Mouse (Mus musculus) C2C12 (cell line): ENCODE data around the gene BC107364. TPM values are rescaled to one million over a fixed set of nuclear protein-coding genes. Genes with fewer than 3 reads are reported as not detected.
"Not testable (repeated sequence)": the region's sequence is repeated elsewhere in the genome, so short reads cannot be mapped to it uniquely, and the experiment has no call there.

ENCODE experiments used
- H3K27me3 ChIP-seq: one replicate; pipeline ENCODE4 v1.6.1; 2011; ENCODE audit not compliant: control insufficient read depth, insufficient read depth, insufficient read length
- H3K36me3 ChIP-seq: one replicate; pipeline ENCODE4 v1.6.1; 2011; ENCODE audit not compliant: control insufficient read depth, insufficient read depth
- H3K4me3 ChIP-seq: one replicate; pipeline ENCODE4 v1.5.1; 2011; ENCODE audit warnings: mild to moderate bottlenecking, control low read depth; ENCODE audit not compliant: poor library complexity, insufficient read depth, severe bottlenecking
- H3K79me2 ChIP-seq: one replicate; pipeline ENCODE4 v1.6.1; 2011; ENCODE audit not compliant: control insufficient read depth, insufficient read depth
- H3K79me3 ChIP-seq: one replicate; pipeline ENCODE4 v1.6.1; 2011; ENCODE audit warnings: low read depth, control low read depth
- H3ac ChIP-seq: one replicate; pipeline ENCODE3; 2011; ENCODE audit warnings: low read depth; ENCODE audit not compliant: control insufficient read depth, insufficient read length
- CEBPB ChIP-seq: IDR thresholded peaks from one replicate; pipeline ENCODE4 v1.6.1; 2011; ENCODE audit warnings: low read depth, mild to moderate bottlenecking, control low read depth, moderate library complexity
- CTCF ChIP-seq: IDR thresholded peaks from one replicate; pipeline ENCODE4 v1.5.1; 2011; ENCODE audit not compliant: control insufficient read depth, insufficient read depth, insufficient read length
- FOSL1 ChIP-seq: IDR thresholded peaks from one replicate; pipeline ENCODE4 v1.8.0; 2011; ENCODE audit warnings: mild to moderate bottlenecking, low read length; ENCODE audit not compliant: poor library complexity, insufficient read depth, severe bottlenecking
- MAX ChIP-seq: IDR thresholded peaks from one replicate; pipeline ENCODE4 v1.6.1; 2011; ENCODE audit warnings: mild to moderate bottlenecking, control low read depth
- MYOD1 ChIP-seq: IDR thresholded peaks from one replicate; pipeline ENCODE4 v1.6.1; 2011; ENCODE audit warnings: low read depth; ENCODE audit not compliant: control insufficient read depth, insufficient read length
- MYOG ChIP-seq: IDR thresholded peaks from one replicate; pipeline ENCODE4 v1.6.1; 2011; ENCODE audit not compliant: control insufficient read depth, insufficient read length; ENCODE audit errors: extremely low read depth
- USF1 ChIP-seq: IDR thresholded peaks from one replicate; pipeline ENCODE4 v1.6.1; 2011; ENCODE audit warnings: low read depth, mild to moderate bottlenecking, control low read depth, moderate library complexity
- polyA plus RNA-seq: library from polyadenylated mRNA; unstranded; fragments of >200 nt; fragmentation: generic; extraction: Trizol; gene quantifications from one replicate; pipeline ENCODE4 v1.2.1, GENCODE M21; 2012; ENCODE audit warnings: missing spikeins

Gene BC107364
- polyA plus RNA-seq, 1 experiment = not detected

GRCm38 (mm10) chr3:96420796-96421195, 31.3 kb downstream of the BC107364 start:
- no peaks in the 10 kb centered on the region for H3K36me3 ChIP-seq
- H3ac ChIP-seq = no peak overlapping the region
- no peaks in the 10 kb centered on the region for H3K79me3 ChIP-seq
- no peaks in the 10 kb centered on the region for H3K79me2 ChIP-seq
- H3K27me3 ChIP-seq = no peaks in the 10 kb centered on the region
- no peak for TF ChIP-seq USF1
- TF ChIP-seq FOSL1 = no peak
- TF ChIP-seq MYOG = no peak
- no peak for TF ChIP-seq CTCF
- no peak for TF ChIP-seq CEBPB
- no peak for TF ChIP-seq MAX
- TF ChIP-seq MYOD1 = no peak
- no peak overlapping the region for H3K4me3 ChIP-seq

DNA sequence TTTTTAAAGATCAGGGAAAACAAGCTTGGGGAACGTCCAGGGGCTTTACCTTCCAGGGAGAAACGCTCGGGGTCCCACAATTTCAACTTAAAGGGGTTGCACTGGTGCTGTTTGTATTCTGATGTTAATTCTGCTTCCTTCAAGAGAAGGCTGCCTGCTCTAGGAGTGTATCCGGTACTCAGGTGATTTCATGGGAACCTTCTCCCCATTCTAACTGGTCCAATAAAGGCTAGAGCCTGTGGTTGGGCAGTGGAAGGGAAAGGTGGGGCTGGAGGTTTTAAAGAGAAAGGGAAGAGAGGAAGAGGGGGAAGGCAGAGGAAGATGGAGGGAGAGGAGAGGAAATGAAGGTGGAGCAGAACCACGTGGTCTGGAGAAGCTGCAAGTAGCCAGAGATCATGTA, 33.2 kb downstream of the BC107364 start:
- not testable (repeated sequence) for H3K79me2 ChIP-seq, H3K27me3 ChIP-seq, H3K4me3 ChIP-seq, H3K79me3 ChIP-seq, H3K36me3 ChIP-seq, H3ac ChIP-seq

DNA sequence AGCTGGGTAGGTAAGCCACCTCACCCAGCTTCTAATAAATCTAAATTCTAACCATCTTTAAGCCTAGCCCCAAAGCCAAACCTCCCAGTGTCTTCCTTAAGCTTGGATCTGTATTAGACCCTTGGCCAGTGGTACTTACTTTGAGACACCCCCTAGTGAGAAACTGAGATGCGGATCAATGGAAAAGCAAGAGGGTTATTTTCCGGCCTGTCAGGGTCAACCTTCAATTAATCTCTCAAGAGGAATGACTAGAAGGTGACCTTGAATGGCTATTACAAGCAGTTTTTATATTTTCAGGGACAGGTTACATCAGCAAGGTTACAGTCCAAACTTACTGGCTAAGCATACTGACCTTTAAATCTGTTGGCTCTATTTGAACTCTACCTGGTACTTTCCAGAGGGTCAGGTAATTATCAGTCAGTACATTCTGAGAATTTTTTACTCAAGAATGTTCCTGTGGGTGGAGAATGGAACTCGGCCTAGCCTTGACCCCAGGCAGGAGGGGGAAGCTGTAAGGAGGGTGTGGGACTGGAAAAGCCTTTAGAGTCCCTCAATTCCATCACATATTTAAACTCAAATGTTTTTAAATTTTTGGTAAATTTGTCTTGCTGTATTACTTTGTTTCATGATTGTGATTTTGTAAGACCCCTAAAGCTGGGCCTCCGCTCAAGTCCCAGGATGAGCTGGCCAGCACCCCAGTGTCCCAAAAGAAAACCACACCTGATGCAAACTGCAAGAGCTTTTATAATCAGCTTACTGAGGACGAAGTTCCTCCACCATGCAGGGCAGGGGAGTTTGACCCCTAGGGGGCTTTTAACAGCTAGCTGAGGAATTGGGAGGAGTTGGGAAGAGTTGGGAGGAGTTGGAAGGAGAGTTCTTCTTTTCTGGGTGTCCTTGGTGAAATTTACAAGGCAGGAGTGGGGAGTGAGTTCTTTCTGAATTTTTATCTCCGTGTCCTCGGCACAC, 34.0 kb downstream of the BC107364 start:
- no peak overlapping the region for H3K4me3 ChIP-seq
- H3K79me3 ChIP-seq = no peaks in the 10 kb centered on the region
- H3ac ChIP-seq = no peak overlapping the region
- TF ChIP-seq CEBPB (no peak), MYOD1 (no peak), FOSL1 (no peak), MYOG (no peak), USF1 (no peak), MAX (no peak), CTCF (no peak)
- no peaks in the 10 kb centered on the region for H3K79me2 ChIP-seq
- no peaks in the 10 kb centered on the region for H3K27me3 ChIP-seq
- H3K36me3 ChIP-seq = no peaks in the 10 kb centered on the region

DNA sequence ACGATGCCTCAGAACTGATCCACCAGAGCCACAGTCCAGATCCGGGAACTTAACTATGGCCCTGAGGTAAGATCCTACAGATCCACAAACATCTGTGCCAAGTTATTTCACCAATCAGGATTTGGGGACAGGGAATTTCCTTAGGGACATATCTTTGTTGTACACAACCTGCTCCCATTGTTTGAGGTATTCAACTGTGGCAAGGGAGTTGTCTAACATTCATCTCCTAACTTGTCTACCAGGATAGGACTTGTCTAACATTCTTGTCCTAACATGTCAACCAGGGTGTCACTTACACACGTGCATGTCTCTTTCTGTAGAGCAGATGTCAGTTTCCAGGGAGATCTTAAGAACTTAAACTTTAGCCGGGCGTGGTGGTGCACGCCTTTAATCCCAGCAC, 35.5 kb downstream of the BC107364 start:
- no peaks in the 10 kb centered on the region for H3K27me3 ChIP-seq
- TF ChIP-seq FOSL1 (no peak), CEBPB (no peak), USF1 (no peak), CTCF (no peak), MYOG (no peak), MYOD1 (no peak), MAX (no peak)
- H3ac ChIP-seq = no peak overlapping the region
- H3K79me2 ChIP-seq = no peaks in the 10 kb centered on the region
- no peaks in the 10 kb centered on the region for H3K79me3 ChIP-seq
- H3K4me3 ChIP-seq = no peak overlapping the region
- no peaks in the 10 kb centered on the region for H3K36me3 ChIP-seq

DNA sequence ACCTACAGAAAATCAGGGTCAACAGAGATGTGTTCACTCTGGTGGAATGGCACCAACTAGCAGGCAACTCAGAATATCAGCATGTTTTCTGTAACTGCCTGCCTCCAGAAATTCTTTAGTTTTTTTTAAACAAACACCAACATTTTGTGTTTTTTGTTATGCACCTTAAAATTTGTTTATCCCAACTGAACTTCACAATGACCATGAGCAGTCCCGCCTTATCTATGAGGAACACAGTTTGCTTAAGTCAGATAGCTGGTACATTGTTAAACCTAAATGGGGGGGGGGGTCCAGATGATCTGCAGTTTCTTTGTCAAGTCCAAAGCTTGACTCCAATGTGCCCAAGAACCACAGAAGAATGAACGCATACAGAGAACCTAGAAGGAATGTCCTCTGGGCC, 36.0 kb downstream of the BC107364 start:
- H3K4me3 ChIP-seq = no peak overlapping the region
- no peaks in the 10 kb centered on the region for H3K79me3 ChIP-seq
- no peaks in the 10 kb centered on the region for H3K36me3 ChIP-seq
- no peaks in the 10 kb centered on the region for H3K27me3 ChIP-seq
- H3ac ChIP-seq = no peak overlapping the region
- TF ChIP-seq CTCF (no peak), MYOG (no peak), MAX (no peak), USF1 (no peak), FOSL1 (no peak), MYOD1 (no peak), CEBPB (no peak)
- H3K79me2 ChIP-seq = no peaks in the 10 kb centered on the region

- TF ChIP-seq MYOD1 (no peak), CTCF (no peak), USF1 (no peak), CEBPB (no peak), MAX (no peak), FOSL1 (no peak), MYOG (no peak)
- H3K79me3 ChIP-seq = no peaks in the 10 kb centered on the region
- no peaks in the 10 kb centered on the region for H3K27me3 ChIP-seq
- no peak overlapping the region for H3K4me3 ChIP-seq
- no peaks in the 10 kb centered on the region for H3K79me2 ChIP-seq
- no peaks in the 10 kb centered on the region for H3K36me3 ChIP-seq
- H3ac ChIP-seq = no peak overlapping the region
Observed at GRCm38 (mm10) chr3:96414951-96415327, 37.2 kb downstream of the BC107364 start.
